Mouse (Mus musculus) lung, adult 2 months (tissue): ENCODE measurements around the gene Gm3417. TPM values are rescaled to one million over a fixed set of nuclear protein-coding genes. Genes with fewer than 3 reads are reported as not detected.

Experiments used
- DNase-seq: peaks from one replicate; pipeline ENCODE4 v3.0.0; 2022
- H3K4me1 ChIP-seq: fragments of 200-500 bp; 2 replicates; pipeline ENCODE4 v1.6.1; 2011; ENCODE audit warnings: low read length; ENCODE audit not compliant: control insufficient read depth, insufficient read depth
- H3K4me3 ChIP-seq: fragments of 200-500 bp; replicated peaks from 2 replicates; pipeline ENCODE3; 2011; ENCODE audit warnings: low read depth, mild to moderate bottlenecking, control low read depth, low read length; ENCODE audit errors: extremely low read depth
- CTCF ChIP-seq: fragments of 200-500 bp; IDR thresholded peaks from 2 replicates; pipeline ENCODE4 v1.5.1; 2011; ENCODE audit warnings: mild to moderate bottlenecking, low read length, control low read depth; ENCODE audit not compliant: insufficient read depth
- POLR2A ChIP-seq: fragments of 200-500 bp; IDR thresholded peaks from 2 replicates; pipeline ENCODE4 v1.6.1; 2011; ENCODE audit warnings: low read depth, mild to moderate bottlenecking, control low read depth, low read length, borderline replicate concordance; ENCODE audit errors: extremely low read depth
- WGBS: fragments of 180-500 bp; shearing (Covaris S2); methylation state at CpG from one replicate; pipeline ENCODE4 v1.1.7; 2018; 5-methylcytosine and 5-hydroxymethylcytosine counted together
- polyA plus RNA-seq: library from polyadenylated mRNA; depleted of rRNA; stranded (reverse); fragments of >200 nt; gene quantifications from 2 replicates; pipeline ENCODE4 v1.2.3, GENCODE M21; 2012; rRNA removed

Gene Gm3417
- polyA plus RNA-seq, 1 experiment, result 0.73 TPM

DNA sequence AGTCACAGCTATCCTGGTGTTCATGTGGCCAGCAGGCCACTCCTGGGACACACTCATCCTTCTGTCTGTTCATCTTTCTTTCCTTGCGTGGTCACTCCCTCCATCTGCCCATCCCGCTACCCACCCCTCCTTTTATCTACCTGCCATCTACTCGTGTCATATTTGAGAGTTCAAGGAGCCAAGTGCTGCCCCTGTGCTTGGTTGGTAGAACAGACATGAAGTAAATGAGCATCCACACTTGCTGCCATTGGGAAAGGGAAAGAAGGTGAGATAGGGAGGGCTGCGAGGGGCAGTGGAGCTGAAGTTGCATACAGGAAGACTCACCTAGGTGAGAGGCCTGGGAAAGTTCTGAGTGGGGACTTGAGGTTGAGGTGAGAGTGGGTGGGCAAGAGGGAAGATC, 64.2 kb downstream of the Gm3417 start:
- no peaks in the 10 kb centered on the region for H3K4me1 ChIP-seq
- TF ChIP-seq CTCF, result no peak
- no peak for TF ChIP-seq POLR2A
- H3K4me3 ChIP-seq, result no peak overlapping the region
- WGBS, result 80% methylated on average over 4 of the region's 4 CpGs
- DNase-seq, result no peak

Other genes with a start within 250 kb of the Gm3417 start
- 8.8 and 9.0 TPM in 2 replicates for gene Wdr27, start 35.6 kb downstream of the Gm3417 start, polyA plus RNA-seq
- 16.8 and 22.2 TPM in 2 replicates for gene 1600012H06Rik, start 35.6 kb downstream of the Gm3417 start, polyA plus RNA-seq
- gene Phf10, start 17.5 kb downstream of the Gm3417 start, polyA plus RNA-seq, result 12.9 and 23.9 TPM in 2 replicates
- 7.7 and 13.8 TPM in 2 replicates for gene 9030025P20Rik, start 322 bp downstream of the Gm3417 start, polyA plus RNA-seq
- 0.53 and 3.1 TPM in 2 replicates for gene Gm3435, start 31.4 kb upstream of the Gm3417 start, polyA plus RNA-seq
- gene Ermard, start 62.4 kb upstream of the Gm3417 start, polyA plus RNA-seq, result 31.6 and 50.8 TPM in 2 replicates
- 0.19 TPM in 1 of 2 replicates, not detected in the other for gene Tcte3, start 62.7 kb upstream of the Gm3417 start, polyA plus RNA-seq
- gene Gm3448, start 62.7 kb upstream of the Gm3417 start, polyA plus RNA-seq, result 0.51 and 0.90 TPM in 2 replicates